Mouse (Mus musculus) heart, embryonic 10.5 days (tissue): Measurements from ENCODE around the gene Kif26a. TPM values are rescaled to one million over a fixed set of nuclear protein-coding genes. Genes with fewer than 3 reads are reported as not detected.

Experiments used
- DNase-seq: peaks from one replicate; pipeline ENCODE4 v3.0.0-alpha.2; 2017; ENCODE audit warnings: low spot score
- H3K27ac ChIP-seq: fragments of 300-500 bp; sonication (generic); 2 replicates; pipeline ENCODE4 v1.5.1; 2016; ENCODE audit warnings: mild to moderate bottlenecking
- H3K27me3 ChIP-seq: fragments of 300-500 bp; sonication (generic); 2 replicates; pipeline ENCODE4 v1.6.1; 2016; ENCODE audit warnings: mild to moderate bottlenecking; ENCODE audit not compliant: poor library complexity, insufficient read depth, severe bottlenecking
- H3K36me3 ChIP-seq: fragments of 300-500 bp; sonication (generic); 2 replicates; pipeline ENCODE4 v1.6.1; 2016; ENCODE audit warnings: mild to moderate bottlenecking, moderate library complexity
- H3K4me1 ChIP-seq: fragments of 300-500 bp; sonication (generic); 2 replicates; pipeline ENCODE4 v1.6.1; 2016; ENCODE audit warnings: mild to moderate bottlenecking
- H3K4me3 ChIP-seq: fragments of 300-500 bp; sonication (generic); 2 replicates; pipeline ENCODE4 v1.5.1; 2016; ENCODE audit warnings: mild to moderate bottlenecking, moderate library complexity
- H3K9me3 ChIP-seq: fragments of 300-500 bp; sonication (generic); 2 replicates; pipeline ENCODE4 v1.6.1; 2016; ENCODE audit warnings: mild to moderate bottlenecking, moderate library complexity
- WGBS: fragments of 180-500 bp; shearing (Covaris S2); methylation state at CpG from one replicate; pipeline ENCODE4 v1.1.7; 2016; 5-methylcytosine and 5-hydroxymethylcytosine counted together
- polyA plus RNA-seq: library from polyadenylated mRNA; unstranded; fragments of >200 nt; fragmentation: Nextera tagmentation; extraction: Ambion mirVana; gene quantifications from 2 replicates; pipeline ENCODE4 v1.2.1, GENCODE M21; 2016

The Kif26a gene
- polyA plus RNA-seq, 1 experiment from 2014 or later, result 2.1 TPM

DNA sequence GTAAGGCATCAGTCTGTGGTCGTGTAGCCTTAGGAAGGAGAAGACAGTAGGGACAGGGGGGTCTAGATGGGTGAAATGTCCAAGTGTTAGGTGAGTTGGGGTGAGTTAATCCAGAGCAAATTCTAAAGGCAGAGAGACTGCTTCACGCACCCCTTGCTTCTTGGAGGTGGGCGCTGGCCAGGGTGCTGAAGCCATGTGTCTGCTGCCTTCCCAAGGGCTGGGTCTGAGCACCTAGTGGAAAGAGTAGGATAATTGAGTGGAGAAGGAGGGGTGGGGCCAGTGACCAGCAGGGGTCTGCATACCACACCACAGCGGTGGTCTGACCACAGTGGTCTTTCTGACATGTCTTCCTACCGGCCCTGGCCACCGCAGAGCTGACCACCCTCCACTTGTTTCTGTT, 4.7 kb upstream of the Kif26a start:
- no peak for DNase-seq
- H3K4me1 ChIP-seq, result peaks cover 31% of the 10 kb centered on the region
- H3K27ac ChIP-seq, result no peak overlapping the region
- no peaks in the 10 kb centered on the region for H3K9me3 ChIP-seq
- H3K27me3 ChIP-seq, result peaks cover 64% of the 10 kb centered on the region
- WGBS, result 6% methylated on average over 6 of the region's 6 CpGs
- H3K4me3 ChIP-seq, result no peak overlapping the region
- no peaks in the 10 kb centered on the region for H3K36me3 ChIP-seq

- Histone ChIP-seq H3K4me1 (peaks cover 50% of the 10 kb centered on the region), H3K4me3 (peak overlapping the region; percentile 67), H3K27ac (no peak overlapping the region), H3K9me3 (no peaks in the 10 kb centered on the region), H3K36me3 (no peaks in the 10 kb centered on the region), H3K27me3 (peaks cover 66% of the 10 kb centered on the region)
- DNase-seq, result no peak
- 5% methylated on average over 14 of the region's 14 CpGs for WGBS
Observed at GRCm38 (mm10) chr12:112143116-112143832, 2.7 kb upstream of the Kif26a start.

GRCm38 (mm10) chr12:112143833-112144201, 2.2 kb upstream of the Kif26a start:
- under 1% methylated on average over 49 of the region's 52 CpGs for WGBS
- Histone ChIP-seq H3K9me3 (no peaks in the 10 kb centered on the region), H3K4me3 (peak overlapping the region; percentile 67), H3K27ac (no peak overlapping the region), H3K4me1 (peaks cover 51% of the 10 kb centered on the region), H3K36me3 (no peaks in the 10 kb centered on the region), H3K27me3 (peaks cover 72% of the 10 kb centered on the region)
- no peak for DNase-seq

- Histone ChIP-seq H3K36me3 (no peaks in the 10 kb centered on the region), H3K4me3 (peak overlapping the region; percentile 67), H3K27me3 (peaks cover 79% of the 10 kb centered on the region), H3K27ac (no peak overlapping the region), H3K4me1 (peaks cover 55% of the 10 kb centered on the region), H3K9me3 (no peaks in the 10 kb centered on the region)
- 1% methylated on average over 46 of the region's 46 CpGs for WGBS
- no peak for DNase-seq
Observed at GRCm38 (mm10) chr12:112144377-112145115, 1.5 kb upstream of the Kif26a start.

DNA sequence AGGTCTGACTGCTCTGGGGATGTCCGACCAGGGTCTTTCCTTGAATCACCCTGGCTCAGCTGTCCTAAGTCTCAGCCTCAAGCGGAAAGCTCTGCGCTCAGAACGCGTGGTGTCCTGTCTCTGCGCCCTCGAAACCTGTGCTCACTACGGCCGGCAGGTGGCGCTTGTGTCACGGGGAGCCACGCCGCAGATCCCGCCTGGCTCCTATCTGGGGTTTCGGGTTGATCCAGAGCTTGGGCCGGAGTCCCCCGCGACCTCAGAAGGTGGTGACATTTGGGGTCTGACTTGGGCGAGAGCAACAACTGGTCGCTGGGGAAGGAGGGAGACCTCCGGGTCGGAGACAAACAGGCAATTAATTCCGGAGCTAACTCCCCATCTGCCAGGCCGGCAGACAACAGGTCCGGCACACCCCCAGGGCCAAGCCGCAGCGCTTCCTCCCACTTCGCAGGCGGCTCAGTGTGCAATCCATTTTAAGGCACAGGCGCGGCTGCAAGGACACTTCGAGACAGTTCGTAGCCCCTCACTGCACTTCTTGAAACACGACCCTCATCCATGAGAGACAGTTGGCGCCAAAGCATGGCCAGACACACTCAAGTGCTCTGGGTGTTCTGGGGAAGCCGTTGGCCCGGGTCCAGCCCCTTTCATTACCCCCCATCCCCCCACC, 665 bp upstream of the Kif26a start:
- Histone ChIP-seq H3K4me1 (peaks cover 61% of the 10 kb centered on the region), H3K27me3 (peaks cover 85% of the 10 kb centered on the region), H3K9me3 (no peaks in the 10 kb centered on the region), H3K27ac (peak overlapping the region; percentile 84; the same call in 1 of the 2 replicates), H3K36me3 (no peaks in the 10 kb centered on the region), H3K4me3 (peak overlapping the region; percentile 67)
- DNase-seq, result peak; percentile 88
- WGBS, result under 1% methylated on average over 37 of the region's 37 CpGs

- Histone ChIP-seq H3K36me3 (no peaks in the 10 kb centered on the region), H3K4me1 (peaks cover 79% of the 10 kb centered on the region), H3K4me3 (peak overlapping the region; percentile 67), H3K9me3 (no peaks in the 10 kb centered on the region), H3K27me3 (peaks cover 65% of the 10 kb centered on the region), H3K27ac (peak overlapping the region; percentile 84; the same call in 1 of the 2 replicates)
- no peak for DNase-seq
- WGBS, result 36% methylated on average over 5 of the region's 5 CpGs
Observed at GRCm38 (mm10) chr12:112147365-112147764, 1.4 kb downstream of the Kif26a start.

DNA sequence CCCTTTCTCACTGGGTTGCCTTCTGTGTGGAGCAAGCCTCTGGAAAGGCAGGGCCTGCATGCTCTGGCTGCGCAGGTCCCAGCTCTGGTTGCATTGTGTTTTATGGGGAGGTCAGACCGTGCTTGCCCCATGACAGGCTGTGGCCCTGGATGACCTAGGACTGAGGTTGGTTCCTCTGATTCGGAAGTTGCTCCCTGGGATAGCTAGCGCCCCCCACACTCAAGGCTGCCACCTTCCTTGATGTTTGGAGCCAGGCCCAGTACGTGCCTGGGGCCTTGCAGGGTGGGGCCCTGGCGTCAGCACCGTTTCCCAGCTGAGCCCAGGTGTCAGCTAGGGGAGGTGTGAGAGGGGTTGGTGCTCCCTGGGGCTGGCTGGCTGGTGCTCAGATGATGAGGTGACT, 4.0 kb downstream of the Kif26a start:
- peaks cover 83% of the 10 kb centered on the region for H3K4me1 ChIP-seq
- DNase-seq, result no peak
- WGBS, result 55% methylated on average over 7 of the region's 7 CpGs
- H3K4me3 ChIP-seq, result no peak overlapping the region
- peaks cover 39% of the 10 kb centered on the region for H3K27me3 ChIP-seq
- peak overlapping the region; percentile 33; the same call in 1 of the 2 replicates for H3K27ac ChIP-seq
- no peaks in the 10 kb centered on the region for H3K9me3 ChIP-seq
- H3K36me3 ChIP-seq, result no peaks in the 10 kb centered on the region

- Histone ChIP-seq H3K4me1 (peaks cover 83% of the 10 kb centered on the region), H3K27me3 (peaks cover 39% of the 10 kb centered on the region; the same call in 1 of the 2 replicates), H3K36me3 (no peaks in the 10 kb centered on the region), H3K4me3 (no peak overlapping the region), H3K9me3 (no peaks in the 10 kb centered on the region), H3K27ac (peak overlapping the region; percentile 62)
- WGBS, result 46% methylated on average over 12 of the region's 12 CpGs
- no peak for DNase-seq
Observed at GRCm38 (mm10) chr12:112151244-112151979, 5.4 kb downstream of the Kif26a start.

DNA sequence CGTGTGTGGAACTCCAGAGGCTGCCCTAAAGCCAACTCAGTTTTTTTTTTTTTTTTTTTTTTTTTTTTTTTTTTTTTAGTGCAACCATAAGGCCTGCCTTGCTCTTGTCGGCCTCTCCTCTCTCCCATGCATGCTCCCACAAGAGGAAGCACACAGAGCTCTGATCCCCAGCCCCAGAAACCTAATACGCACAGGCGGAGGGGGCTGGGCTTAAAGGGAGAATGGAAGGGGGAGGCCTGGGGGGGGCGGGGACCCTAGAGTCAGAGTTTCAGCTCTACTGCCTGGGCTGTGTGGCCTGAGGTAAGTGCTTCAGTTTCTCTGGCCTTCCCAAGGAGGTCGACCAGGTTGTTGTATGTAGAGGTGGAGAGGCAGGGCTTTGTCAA, 6.0 kb downstream of the Kif26a start:
- DNase-seq, result no peak
- no peaks in the 10 kb centered on the region for H3K36me3 ChIP-seq
- H3K4me1 ChIP-seq, result peaks cover 83% of the 10 kb centered on the region
- no peaks in the 10 kb centered on the region for H3K9me3 ChIP-seq
- H3K27ac ChIP-seq, result peak overlapping the region; percentile 62; the same call in 1 of the 2 replicates
- peaks cover 40% of the 10 kb centered on the region; the same call in 1 of the 2 replicates for H3K27me3 ChIP-seq
- 56% methylated on average over 6 of the region's 6 CpGs for WGBS
- H3K4me3 ChIP-seq, result no peak overlapping the region

GRCm38 (mm10) chr12:112153597-112153996, 7.6 kb downstream of the Kif26a start:
- Histone ChIP-seq H3K4me3 (no peak overlapping the region), H3K27ac (peak overlapping the region; percentile 84; the same call in 1 of the 2 replicates), H3K4me1 (peaks cover 73% of the 10 kb centered on the region), H3K36me3 (peaks cover 10% of the 10 kb centered on the region; the same call in 1 of the 2 replicates), H3K9me3 (no peaks in the 10 kb centered on the region), H3K27me3 (peaks cover 32% of the 10 kb centered on the region; the same call in 1 of the 2 replicates)
- 65% methylated on average over 12 of the region's 12 CpGs for WGBS
- no peak for DNase-seq

DNA sequence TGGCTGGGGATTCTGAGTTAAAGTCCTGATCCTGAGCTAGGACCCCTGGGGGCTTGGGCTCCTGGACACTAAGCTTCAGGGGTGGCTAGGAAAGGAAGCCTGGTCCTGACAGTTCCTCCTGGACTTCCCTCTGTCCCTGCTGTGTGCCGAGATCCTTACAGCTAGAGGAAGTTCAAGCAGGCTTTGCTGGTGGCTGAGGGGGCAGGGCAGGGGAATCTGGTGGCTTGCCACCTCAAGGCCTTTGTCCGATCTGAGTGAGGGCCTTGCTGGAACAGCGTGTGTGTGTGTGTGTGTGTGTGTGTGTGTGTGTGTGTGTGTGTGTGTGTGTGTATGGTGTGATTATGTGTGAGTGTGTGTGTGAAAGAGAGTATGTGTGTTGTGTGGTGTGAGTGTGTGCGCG, 8.5 kb downstream of the Kif26a start:
- Histone ChIP-seq H3K27ac (peak overlapping the region; percentile 84), H3K4me3 (no peak overlapping the region), H3K9me3 (no peaks in the 10 kb centered on the region), H3K4me1 (peaks cover 74% of the 10 kb centered on the region), H3K36me3 (peaks cover 13% of the 10 kb centered on the region; the same call in 1 of the 2 replicates), H3K27me3 (peaks cover 23% of the 10 kb centered on the region; the same call in 1 of the 2 replicates)
- no peak for DNase-seq
- WGBS, result 44% methylated on average over 5 of the region's 5 CpGs
